Mouse (Mus musculus) mesoderm, embryonic 11.5 days (tissue): ENCODE results near the gene Gm5916.

Experiments used
- DNase-seq: peaks from one replicate; pipeline ENCODE4 v3.0.0-alpha.2; 2012; ENCODE audit warnings: low read depth, low spot score

Gene Gm5916

DNA sequence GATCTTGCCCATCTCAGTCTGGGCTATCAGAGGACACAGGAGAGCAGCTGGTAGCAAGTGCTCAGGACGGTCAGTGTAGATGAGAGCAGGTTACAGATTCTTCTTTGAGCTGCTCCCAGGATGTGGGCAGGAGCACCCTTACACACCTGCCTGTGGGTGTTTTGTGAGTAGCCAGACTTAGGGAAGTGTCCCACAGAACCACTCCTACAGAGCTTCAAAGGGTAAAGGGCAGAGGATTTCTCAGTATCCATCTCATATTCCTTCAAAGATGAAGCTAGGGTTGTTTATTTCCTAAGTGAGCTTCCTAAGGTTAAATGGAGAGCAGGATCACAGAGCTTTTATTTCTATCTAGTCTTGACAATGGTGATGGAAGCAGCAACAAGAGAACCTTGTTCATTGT lies at the start of gene Gm5916:
TSS of gene Gm5916 (minus strand) at position 101 of the 400 bp plus-strand sequence.
- DNase-seq, result no peak
